Mouse (Mus musculus) cerebral cortex, adult 2 months (tissue): ENCODE results near the gene Galnt14.

Source experiments
- WGBS: fragments of 180-500 bp; shearing (Covaris S2); methylation state at CpG from one replicate; pipeline ENCODE4 v1.1.7; 2018; 5-methylcytosine and 5-hydroxymethylcytosine counted together

Gene Galnt14

GRCm38 (mm10) chr17:73571961-73572360 lies 138.3 kb downstream of the Galnt14 start:
- WGBS: 32% methylated on average over 4 of the region's 4 CpGs

GRCm38 (mm10) chr17:73568204-73568603 lies 142.0 kb downstream of the Galnt14 start:
- 61% methylated on average over 9 of the region's 9 CpGs for WGBS

GRCm38 (mm10) chr17:73561149-73561548 lies 149.1 kb downstream of the Galnt14 start:
- 43% methylated on average over 3 of the region's 3 CpGs for WGBS

GRCm38 (mm10) chr17:73560208-73560784 lies 150.0 kb downstream of the Galnt14 start:
- 46% methylated on average over 5 of the region's 5 CpGs for WGBS

GRCm38 (mm10) chr17:73559498-73559897 lies 150.8 kb downstream of the Galnt14 start:
- 48% methylated on average over 4 of the region's 4 CpGs for WGBS

- WGBS: 44% methylated on average over 3 of the region's 3 CpGs
These were observed 153.2 kb downstream of the Galnt14 start for GRCm38 (mm10) chr17:73557101-73557500.

GRCm38 (mm10) chr17:73556436-73556835 lies 153.8 kb downstream of the Galnt14 start:
- 62% methylated on average over 2 of the region's 2 CpGs for WGBS

- WGBS: 87% methylated on average over 4 of the region's 4 CpGs
These were observed 155.6 kb downstream of the Galnt14 start for GRCm38 (mm10) chr17:73554668-73555067.

- 78% methylated on average over 12 of the region's 12 CpGs for WGBS
These were observed 161.3 kb downstream of the Galnt14 start for GRCm38 (mm10) chr17:73548783-73549566.

- WGBS: 79% methylated on average over 7 of the region's 7 CpGs
These were observed 162.1 kb downstream of the Galnt14 start for GRCm38 (mm10) chr17:73548119-73548518.

GRCm38 (mm10) chr17:73547483-73547882 lies 162.8 kb downstream of the Galnt14 start:
- 87% methylated on average over 2 of the region's 2 CpGs for WGBS

- WGBS: 64% methylated on average over 9 of the region's 9 CpGs
These were observed 168.3 kb downstream of the Galnt14 start for GRCm38 (mm10) chr17:73541911-73542310.

- 29% methylated on average over 1 of the region's 1 CpGs for WGBS
These were observed 169.1 kb downstream of the Galnt14 start for GRCm38 (mm10) chr17:73541233-73541570.

GRCm38 (mm10) chr17:73540409-73541232 lies 169.6 kb downstream of the Galnt14 start:
- 44% methylated on average over 14 of the region's 14 CpGs for WGBS

GRCm38 (mm10) chr17:73531896-73532295 lies 178.4 kb downstream of the Galnt14 start:
- 65% methylated on average over 2 of the region's 2 CpGs for WGBS

- 87% methylated on average over 7 of the region's 7 CpGs for WGBS
These were observed 188.1 kb downstream of the Galnt14 start for GRCm38 (mm10) chr17:73522169-73522568.

GRCm38 (mm10) chr17:73519350-73519749 lies 190.9 kb downstream of the Galnt14 start:
- WGBS: 41% methylated on average over 5 of the region's 5 CpGs

GRCm38 (mm10) chr17:73518359-73518758 lies 191.9 kb downstream of the Galnt14 start:
- WGBS: 40% methylated on average over 1 of the region's 1 CpGs

- WGBS: 54% methylated on average over 3 of the region's 3 CpGs
These were observed 194.7 kb downstream of the Galnt14 start for GRCm38 (mm10) chr17:73515506-73515905.

GRCm38 (mm10) chr17:73514862-73515261 lies 195.4 kb downstream of the Galnt14 start:
- 82% methylated on average over 1 of the region's 1 CpGs for WGBS

- 59% methylated on average over 4 of the region's 4 CpGs for WGBS
These were observed 196.0 kb downstream of the Galnt14 start for GRCm38 (mm10) chr17:73514258-73514657.

GRCm38 (mm10) chr17:73512844-73513243 lies 197.4 kb downstream of the Galnt14 start:
- WGBS: 79% methylated on average over 5 of the region's 5 CpGs
